Mouse (Mus musculus) kidney, embryonic 14.5 days (tissue): Measurements from ENCODE around the gene Aars2. TPM values are rescaled to one million over a fixed set of nuclear protein-coding genes. Genes with fewer than 3 reads are reported as not detected.
A peak's percentile ranks its signal among the peaks of the same experiment; 100 is the strongest.

Experiments
- ATAC-seq: fragments of 200-750 bp; cut with Nextera tagmentation; 2 replicates; pipeline ENCODE4 v1.8.0; 2017; ENCODE audit warnings: moderate number of reproducible peaks, mild to moderate bottlenecking, moderate TSS enrichment, moderate library complexity; ENCODE audit not compliant: low FRiP score, low TSS enrichment
- H3K27ac ChIP-seq: fragments of 300-500 bp; sonication (generic); 2 replicates; pipeline ENCODE4 v1.5.1; 2014; ENCODE audit warnings: low read depth, mild to moderate bottlenecking, low read length, moderate library complexity, mixed read lengths
- H3K27me3 ChIP-seq: fragments of 300-500 bp; sonication (generic); 2 replicates; pipeline ENCODE4 v1.6.1; 2014; ENCODE audit warnings: mild to moderate bottlenecking, low read length; ENCODE audit not compliant: control insufficient read depth, insufficient read depth
- H3K36me3 ChIP-seq: fragments of 300-500 bp; sonication (generic); 2 replicates; pipeline ENCODE4 v1.6.1; 2014; ENCODE audit warnings: low read length, mixed read lengths; ENCODE audit not compliant: control insufficient read depth, insufficient read depth
- H3K4me1 ChIP-seq: fragments of 300-500 bp; sonication (generic); 2 replicates; pipeline ENCODE4 v1.6.1; 2014; ENCODE audit warnings: low read length, mixed read lengths; ENCODE audit not compliant: control insufficient read depth, insufficient read depth
- H3K4me2 ChIP-seq: fragments of 300-500 bp; sonication (generic); replicated peaks from 2 replicates; pipeline ENCODE4 v1.6.1; 2014; ENCODE audit warnings: low read depth, mild to moderate bottlenecking, low read length
- H3K4me3 ChIP-seq: fragments of 300-500 bp; sonication (generic); 2 replicates; pipeline ENCODE4 v1.5.1; 2014; ENCODE audit warnings: mild to moderate bottlenecking, low read length
- H3K9ac ChIP-seq: fragments of 300-500 bp; sonication (generic); 2 replicates; pipeline ENCODE4 v1.6.1; 2014; ENCODE audit warnings: low read depth, mild to moderate bottlenecking, low read length, moderate library complexity
- H3K9me3 ChIP-seq: fragments of 300-500 bp; sonication (generic); 2 replicates; pipeline ENCODE4 v1.6.1; 2016; ENCODE audit warnings: low read length; ENCODE audit not compliant: control insufficient read depth
- WGBS: fragments of 180-500 bp; shearing (Covaris S2); extraction: QIAGEN DNeasy Blood & Tissue Kit; methylation state at CpG from one replicate; pipeline ENCODE4 v1.1.7; 2014; 5-methylcytosine and 5-hydroxymethylcytosine counted together
- polyA plus RNA-seq: library from polyadenylated mRNA; unstranded; fragments of >200 nt; fragmentation: Nextera tagmentation; extraction: Ambion mirVana; gene quantifications from 2 replicates; pipeline ENCODE4 v1.2.1, GENCODE M21; 2014

Gene Aars2
- polyA plus RNA-seq, 1 experiment from 2014 or later = 18.5 TPM

DNA sequence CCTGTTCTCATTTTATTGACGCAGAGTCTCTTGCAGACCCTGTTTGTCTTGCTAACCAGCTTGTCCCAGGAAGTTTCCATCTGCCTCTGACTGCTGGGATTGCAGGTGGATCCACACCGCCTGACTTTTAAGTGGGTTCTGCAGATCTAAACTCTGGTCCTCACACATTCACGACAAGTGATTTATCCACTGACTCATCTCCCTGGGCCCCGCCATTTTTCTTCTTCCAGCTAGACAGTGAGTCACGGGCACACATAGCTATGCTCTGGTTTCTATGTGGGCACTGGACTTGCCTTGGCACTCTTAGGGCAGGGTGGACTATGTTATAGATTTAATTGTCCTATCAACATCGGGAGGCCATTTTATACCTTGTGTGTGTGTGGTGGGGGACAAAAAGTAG lies 16.9 kb upstream of the Aars2 start:
- Histone ChIP-seq H3K4me1 (no peaks in the 10 kb centered on the region), H3K4me3 (no peak overlapping the region), H3K27ac (no peak overlapping the region), H3K9me3 (no peaks in the 10 kb centered on the region), H3K9ac (no peak overlapping the region), H3K27me3 (no peaks in the 10 kb centered on the region), H3K4me2 (no peak overlapping the region), H3K36me3 (no peaks in the 10 kb centered on the region)
- no peak for ATAC-seq
- 81% methylated on average over 6 of the region's 6 CpGs for WGBS

DNA sequence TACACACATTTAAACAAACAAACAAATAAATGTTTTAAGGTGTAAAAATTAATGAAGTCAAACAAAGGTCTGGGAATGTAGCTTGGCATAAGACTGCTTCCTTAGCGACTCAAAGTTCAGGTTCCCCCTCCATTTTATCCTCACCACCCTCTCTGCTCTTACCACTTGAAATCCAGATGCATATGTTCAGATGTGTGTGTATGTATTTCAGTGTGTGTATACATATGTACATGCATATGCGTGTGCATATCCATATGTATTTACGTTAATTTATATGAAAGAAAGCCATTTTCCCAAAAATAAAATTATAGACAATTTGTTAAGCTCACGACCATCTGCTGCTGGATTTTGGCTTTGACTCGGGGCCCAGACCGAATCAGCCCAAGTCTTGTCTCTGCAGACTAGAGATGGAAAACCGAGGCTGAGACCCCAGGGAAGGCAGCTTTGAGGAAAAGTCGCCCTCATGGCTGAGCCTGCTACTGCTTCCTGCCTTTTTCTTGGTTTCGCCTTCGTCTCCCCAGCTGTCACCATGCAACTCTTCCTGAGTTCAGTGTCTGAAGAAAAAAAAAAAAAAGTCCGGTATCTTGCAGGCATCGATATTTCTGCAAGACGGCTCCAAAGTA lies 16.0 kb upstream of the Aars2 start:
- no peaks in the 10 kb centered on the region for H3K4me1 ChIP-seq
- ATAC-seq = no peak
- H3K4me2 ChIP-seq = no peak overlapping the region
- WGBS = 70% methylated on average over 13 of the region's 13 CpGs
- no peak overlapping the region for H3K27ac ChIP-seq
- H3K27me3 ChIP-seq = no peaks in the 10 kb centered on the region
- H3K4me3 ChIP-seq = no peak overlapping the region
- no peaks in the 10 kb centered on the region for H3K36me3 ChIP-seq
- no peak overlapping the region for H3K9ac ChIP-seq
- no peaks in the 10 kb centered on the region for H3K9me3 ChIP-seq

DNA sequence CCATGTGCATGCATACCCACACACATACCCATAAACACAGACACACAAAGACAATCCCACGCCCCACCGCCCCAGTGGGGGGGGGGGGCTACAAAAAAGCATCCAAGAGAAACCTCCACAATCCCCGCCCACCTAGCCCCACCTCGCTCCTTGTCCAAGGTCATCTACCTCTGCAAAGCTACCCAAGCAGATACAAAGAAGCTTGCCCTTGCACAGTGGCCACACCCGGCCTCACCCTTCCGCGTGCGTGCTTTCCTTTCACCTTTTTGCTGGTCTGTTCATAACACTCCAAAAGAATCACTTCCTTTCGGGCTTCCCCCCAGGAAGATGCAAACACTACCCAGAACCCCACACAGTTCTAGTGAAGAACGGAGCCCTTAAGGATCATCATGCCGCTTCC lies 11.2 kb upstream of the Aars2 start:
- Histone ChIP-seq H3K4me2 (no peak overlapping the region), H3K9ac (no peak overlapping the region), H3K4me3 (no peak overlapping the region), H3K4me1 (no peaks in the 10 kb centered on the region), H3K27ac (no peak overlapping the region), H3K9me3 (no peaks in the 10 kb centered on the region), H3K36me3 (no peaks in the 10 kb centered on the region), H3K27me3 (no peaks in the 10 kb centered on the region)
- 76% methylated on average over 11 of the region's 11 CpGs for WGBS
- no peak for ATAC-seq

GRCm38 (mm10) chr17:45498397-45498796 lies 8.2 kb upstream of the Aars2 start:
- H3K36me3 ChIP-seq = no peaks in the 10 kb centered on the region

GRCm38 (mm10) chr17:45499516-45499915 lies 7.1 kb upstream of the Aars2 start:
- no peaks in the 10 kb centered on the region for H3K4me1 ChIP-seq
- ATAC-seq = no peak
- no peak overlapping the region for H3K27ac ChIP-seq
- no peaks in the 10 kb centered on the region for H3K9me3 ChIP-seq
- no peaks in the 10 kb centered on the region for H3K36me3 ChIP-seq
- no peak overlapping the region for H3K9ac ChIP-seq
- no peaks in the 10 kb centered on the region for H3K27me3 ChIP-seq
- no peak overlapping the region for H3K4me2 ChIP-seq
- no peak overlapping the region for H3K4me3 ChIP-seq
- 41% methylated on average over 2 of the region's 2 CpGs for WGBS

More at GRCm38 (mm10) chr17:45498397-45498796, 8.2 kb upstream of the Aars2 start:
- Histone ChIP-seq H3K9ac (0 out of 2 replicates have a peak overlapping the region, but pooled peaks have one; percentile 23), H3K9me3 (no peaks in the 10 kb centered on the region), H3K27me3 (no peaks in the 10 kb centered on the region), H3K4me3 (no peak overlapping the region), H3K4me2 (no peak overlapping the region), H3K4me1 (no peaks in the 10 kb centered on the region), H3K27ac (no peak overlapping the region)
- ATAC-seq = no peak
- WGBS = 88% methylated on average over 13 of the region's 13 CpGs

GRCm38 (mm10) chr17:45500981-45501380 lies 5.7 kb upstream of the Aars2 start:
- no peak overlapping the region for H3K4me3 ChIP-seq
- no peak overlapping the region for H3K9ac ChIP-seq
- no peak overlapping the region for H3K4me2 ChIP-seq
- H3K9me3 ChIP-seq = no peaks in the 10 kb centered on the region
- no peaks in the 10 kb centered on the region for H3K4me1 ChIP-seq
- no peak for ATAC-seq
- H3K36me3 ChIP-seq = no peaks in the 10 kb centered on the region
- 34% methylated on average over 4 of the region's 4 CpGs for WGBS
- no peak overlapping the region for H3K27ac ChIP-seq
- no peaks in the 10 kb centered on the region for H3K27me3 ChIP-seq

DNA sequence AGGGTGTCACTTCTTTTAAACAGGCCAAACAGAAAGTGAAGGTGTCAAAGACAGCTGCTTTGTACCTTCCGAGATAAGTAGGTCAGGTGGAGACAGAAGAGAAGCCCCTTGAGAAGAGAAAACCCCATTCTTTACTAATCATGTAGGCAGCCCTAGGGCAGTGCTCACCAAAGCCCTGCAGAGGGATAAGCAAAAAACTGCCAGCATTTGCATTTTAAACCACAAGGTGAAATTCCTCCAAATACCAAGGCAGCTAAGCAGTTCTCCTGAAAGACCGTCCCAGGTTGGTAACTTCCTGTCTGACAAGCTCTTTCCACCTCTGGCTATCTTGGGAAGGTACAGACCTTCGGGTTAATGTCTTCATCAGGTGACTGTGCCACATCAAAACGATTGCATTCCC lies 4.3 kb upstream of the Aars2 start:
- no peaks in the 10 kb centered on the region for H3K36me3 ChIP-seq
- H3K9ac ChIP-seq = no peak overlapping the region
- H3K27ac ChIP-seq = no peak overlapping the region
- H3K27me3 ChIP-seq = no peaks in the 10 kb centered on the region
- no peaks in the 10 kb centered on the region for H3K9me3 ChIP-seq
- no peak overlapping the region for H3K4me2 ChIP-seq
- H3K4me3 ChIP-seq = no peak overlapping the region
- no peaks in the 10 kb centered on the region for H3K4me1 ChIP-seq
- ATAC-seq = no peak
- WGBS = 66% methylated on average over 4 of the region's 4 CpGs

GRCm38 (mm10) chr17:45503301-45503973 lies 3.2 kb upstream of the Aars2 start:
- Histone ChIP-seq H3K4me3 (no peak overlapping the region), H3K27ac (no peak overlapping the region), H3K4me2 (no peak overlapping the region), H3K27me3 (no peaks in the 10 kb centered on the region), H3K9me3 (no peaks in the 10 kb centered on the region), H3K36me3 (peaks cover 1% of the 10 kb centered on the region; the same call in 1 of the 2 replicates), H3K4me1 (no peaks in the 10 kb centered on the region), H3K9ac (no peak overlapping the region)
- 66% methylated on average over 5 of the region's 5 CpGs for WGBS
- ATAC-seq = no peak

DNA sequence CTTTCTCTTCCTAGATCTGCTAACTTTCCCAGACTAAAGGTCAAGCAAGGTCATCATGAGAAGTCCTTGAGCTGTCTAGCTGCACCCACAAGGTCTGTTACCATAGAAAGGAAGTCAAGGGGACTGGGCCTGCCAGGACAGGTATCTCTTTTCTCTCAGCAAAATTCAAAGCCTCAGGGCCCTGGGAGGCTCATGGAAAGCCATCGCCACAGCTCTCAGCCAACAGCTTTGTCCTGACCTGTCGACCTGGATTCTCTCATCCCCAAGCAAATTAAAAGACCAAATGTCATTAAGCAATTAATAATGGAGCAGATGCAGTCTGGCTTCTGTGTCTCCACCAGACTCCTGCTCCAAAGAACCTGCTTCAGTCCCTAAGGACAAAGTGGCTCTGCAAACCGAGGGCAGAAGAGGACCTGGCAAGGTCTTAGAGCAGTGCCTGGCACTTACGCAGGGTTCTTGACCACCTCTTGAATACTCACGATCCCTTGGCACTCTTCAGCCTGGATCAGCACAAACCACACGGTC lies 638 bp upstream of the Aars2 start:
- no peak for ATAC-seq

More for the DNA sequence above, 638 bp upstream of the Aars2 start:
- 73% methylated on average over 6 of the region's 6 CpGs for WGBS
- H3K27ac ChIP-seq = no peak overlapping the region
- H3K4me2 ChIP-seq = no peak overlapping the region
- H3K4me1 ChIP-seq = no peaks in the 10 kb centered on the region
- H3K4me3 ChIP-seq = no peak overlapping the region
- H3K27me3 ChIP-seq = no peaks in the 10 kb centered on the region
- H3K36me3 ChIP-seq = peaks cover 19% of the 10 kb centered on the region; the same call in 1 of the 2 replicates
- no peaks in the 10 kb centered on the region for H3K9me3 ChIP-seq
- H3K9ac ChIP-seq = no peak overlapping the region
